Mouse (Mus musculus): ENCODE measurements around the gene Pou5f2. TPM values are rescaled to one million over a fixed set of nuclear protein-coding genes. Genes with fewer than 3 reads are reported as not detected.

Pou5f2 gene
- polyA plus RNA-seq, 1 experiment from 2014 or later = 1.2 TPM

- H3K9ac ChIP-seq = no peak overlapping the region
- no peak overlapping the region for H3K4me3 ChIP-seq (replicated peaks)
- no peaks in the 10 kb centered on the region for H3K9me3 ChIP-seq
- no peak for ATAC-seq (ENCODE audit: insufficient read depth, low FRiP score, low read depth)
- no peaks in the 10 kb centered on the region for H3K36me3 ChIP-seq
- WGBS = 22% methylated on average over 5 of the region's 5 CpGs
- H3K4me2 ChIP-seq = no peak overlapping the region
- no peak overlapping the region for H3K27ac ChIP-seq
- H3K27me3 ChIP-seq (replicated peaks) = no peaks in the 10 kb centered on the region
- H3K4me1 ChIP-seq = no peaks in the 10 kb centered on the region
These were observed 20.4 kb downstream of the Pou5f2 start for GRCm38 (mm10) chr13:78045116-78045515.

Other genes with a start within 250 kb of the Pou5f2 start
- gene Nr2f1, start 174.9 kb downstream of the Pou5f2 start, polyA plus RNA-seq (2015; fragmentation: Nextera tagmentation; extraction: Ambion mirVana) = 11.6 and 11.7 TPM in 2 replicates